Comparison of ENCODE assay signal across 26 mouse cellular contexts in the genomic region with DNA sequence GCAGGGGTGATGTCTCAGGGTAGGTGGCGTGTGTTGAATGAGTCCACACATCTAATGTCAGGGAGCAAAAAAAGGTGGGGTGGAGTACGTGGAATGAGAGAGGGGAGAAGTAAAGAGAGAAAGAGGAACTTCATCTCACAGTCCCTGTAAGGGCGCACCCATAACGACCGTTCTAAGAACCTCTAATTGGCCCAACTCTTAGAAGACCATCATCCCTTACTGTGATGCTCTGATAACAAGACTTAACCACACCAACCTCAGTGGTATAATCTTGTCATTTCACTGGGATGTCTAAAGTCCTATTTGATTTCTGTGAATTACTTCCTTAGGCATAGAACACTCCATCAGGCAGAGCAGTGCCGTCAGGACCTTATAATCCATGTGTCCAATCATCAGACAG. TPM values are rescaled to one million over a fixed set of nuclear protein-coding genes. Genes with fewer than 3 reads are reported as not detected.
DNase-seq lines count a peak whose midpoint lies in the region; ATAC-seq and TF ChIP-seq lines count a peak whose summit lies in the region.
"Had no signal": no experiment of that assay in that cellular context is flagged by ENCODE, and none has a peak within 500 bp of the region (broad histone marks: within the 10 kb centered on the region; RNA-seq: fewer than 3 reads in every experiment).

No protein-coding gene starts in this region.

- H3K27ac ChIP-seq in MEL (ENCODE audit: control insufficient read depth, low read depth, low read length) = no peak overlapping the region
- no peak overlapping the region for H3K27ac ChIP-seq in liver, postnatal 0 days (ENCODE audit: low read depth)
- no peak overlapping the region for H3K27ac ChIP-seq in kidney, adult 2 months (ENCODE audit: insufficient read depth, low read depth, low read length)
- H3K27ac ChIP-seq in hindbrain, embryonic 14.5 days = no peak overlapping the region
- H3K27ac ChIP-seq: forebrain, embryonic 10.5 days; forebrain, embryonic 13.5 days; gastrocnemius, adult 2 months; heart, embryonic 15.5 days; hindbrain, embryonic 10.5 days; hindbrain, embryonic 15.5 days had no signal

- no peaks in the 10 kb centered on the region for H3K9me3 ChIP-seq in MEL (replicated peaks; ENCODE audit: insufficient read depth, low read length)
- peaks cover 6% of the 10 kb centered on the region for H3K9me3 ChIP-seq in liver, postnatal 0 days (ENCODE audit: low read length)
- 0 out of 2 replicates have a peak, but pooled peaks cover 4% of the 10 kb centered on the region for H3K9me3 ChIP-seq in hindbrain, embryonic 14.5 days (ENCODE audit: control insufficient read depth, low read length)
- H3K9me3 ChIP-seq: forebrain, embryonic 13.5 days; heart, embryonic 15.5 days; hindbrain, embryonic 15.5 days had no signal

- H3K79me2 ChIP-seq in MEL (ENCODE audit: control insufficient read depth, insufficient read depth, low read length, poor library complexity) = no peaks in the 10 kb centered on the region

- WGBS in liver, postnatal 0 days (ENCODE audit: insufficient replicate concordance) = 50% methylated on average over 6 of the region's 6 CpGs
- WGBS in kidney, adult 2 months = 89% methylated on average over 6 of the region's 6 CpGs
- 90% methylated on average over 6 of the region's 6 CpGs for WGBS in hindbrain, embryonic 14.5 days

- no peak for TF ChIP-seq POLR2A in MEL (IDR thresholded peaks at IDR 0.05; ENCODE audit: control insufficient read depth in 1 of 2, insufficient read depth in 1 of 2, low read depth in 1 of 2, low read length in 2 of 2, poor library complexity in 1 of 2)
- no peak for TF ChIP-seq POLR2A in kidney, adult 2 months (IDR thresholded peaks at IDR 0.05; ENCODE audit: low read depth, low read length)

- H3K4me1 ChIP-seq in MEL (ENCODE audit: control insufficient read depth in 1 of 2, insufficient read depth in 2 of 2, low read length in 2 of 2) = peaks cover 11 to 16% of the 10 kb centered on the region in 2 experiments
- H3K4me1 ChIP-seq in liver, postnatal 0 days (ENCODE audit: insufficient read depth) = peaks cover 11% of the 10 kb centered on the region
- H3K4me1 ChIP-seq in kidney, adult 2 months (ENCODE audit: control insufficient read depth, insufficient read depth, low read length) = no peaks in the 10 kb centered on the region
- H3K4me1 ChIP-seq in hindbrain, embryonic 14.5 days (replicated peaks; ENCODE audit: control insufficient read depth, insufficient read depth, low read length) = no peaks in the 10 kb centered on the region
- H3K4me1 ChIP-seq: forebrain, embryonic 10.5 days; forebrain, embryonic 13.5 days; heart, embryonic 12.5 days; heart, embryonic 15.5 days; hindbrain, embryonic 10.5 days; hindbrain, embryonic 15.5 days had no signal

- no peak overlapping the region for H3K4me3 ChIP-seq in MEL (ENCODE audit: control insufficient read depth in 1 of 2, insufficient read depth in 1 of 2, low read depth in 2 of 2, low read length in 2 of 2)
- H3K4me3 ChIP-seq in liver, postnatal 0 days (ENCODE audit: low read depth, low read length) = no peak overlapping the region
- H3K4me3 ChIP-seq in kidney, adult 2 months (ENCODE audit: insufficient read depth, low read depth, low read length) = no peak overlapping the region
- no peak overlapping the region for H3K4me3 ChIP-seq in hindbrain, embryonic 14.5 days (replicated peaks; ENCODE audit: low read length)
- H3K4me3 ChIP-seq: forebrain, embryonic 10.5 days; forebrain, embryonic 13.5 days; gastrocnemius, adult 2 months; heart, embryonic 12.5 days; heart, embryonic 15.5 days; hindbrain, embryonic 10.5 days; hindbrain, embryonic 15.5 days had no signal

- H3K4me2 ChIP-seq in liver, postnatal 0 days (ENCODE audit: low read depth, low read length) = no peak overlapping the region
- no peak overlapping the region for H3K4me2 ChIP-seq in hindbrain, embryonic 14.5 days (replicated peaks)
- H3K4me2 ChIP-seq: forebrain, embryonic 13.5 days; heart, embryonic 12.5 days; heart, embryonic 15.5 days; hindbrain, embryonic 15.5 days had no signal

- peak; percentile 91 for DNase-seq in MEL (ENCODE audit: low read depth, low spot score)
- DNase-seq in MEL-GATA-1-ER (ENCODE audit: extremely low read depth, low read depth) = peak; percentile 91
- DNase-seq in liver, postnatal 0 days = no peak
- no peak for DNase-seq in kidney, adult 2 months
- DNase-seq in frontal cortex, postnatal 14 days (ENCODE audit: low spot score in 2 of 2) = no peak
- no peak for DNase-seq in hindbrain, embryonic 14.5 days (ENCODE audit: low spot score)
- DNase-seq: adrenal gland, postnatal 10 days; adrenal gland, postnatal 36 days; cerebellum, adult 18-20 months; cerebellum, adult 9-10 months; cerebellum, postnatal 14 days; gastrocnemius, adult 2 months; gastrocnemius, postnatal 14 days; heart, adult 11 months; heart, postnatal 10 days; heart, postnatal 36 days had no signal

- no peak for TF ChIP-seq RAD21 in MEL (IDR thresholded peaks at IDR 0.05; ENCODE audit: low read depth, low read length)

- peaks cover 0 to 27% of the 10 kb centered on the region in 2 experiments; a peak in 2 of 4 replicates for H3K36me3 ChIP-seq in MEL (ENCODE audit: control insufficient read depth in 1 of 2, insufficient read depth in 2 of 2, low read length in 2 of 2)
- H3K36me3 ChIP-seq in liver, postnatal 0 days (replicated peaks; ENCODE audit: insufficient read depth, low read length) = no peaks in the 10 kb centered on the region
- no peaks in the 10 kb centered on the region for H3K36me3 ChIP-seq in kidney, adult 2 months (ENCODE audit: control insufficient read depth, insufficient read depth, low read length)
- no peaks in the 10 kb centered on the region for H3K36me3 ChIP-seq in hindbrain, embryonic 14.5 days (replicated peaks; ENCODE audit: control insufficient read depth, insufficient read depth)
- H3K36me3 ChIP-seq: forebrain, embryonic 10.5 days; heart, embryonic 12.5 days; heart, embryonic 15.5 days; hindbrain, embryonic 10.5 days; hindbrain, embryonic 15.5 days had no signal

- ATAC-seq in liver, postnatal 0 days = peak; percentile 14; the same call in 1 of the 2 replicates
- no peak for ATAC-seq in hindbrain, embryonic 14.5 days (ENCODE audit: low FRiP score)
- ATAC-seq: CD4-positive, CD25-positive, alpha-beta regulatory T cell, adult 4 months; forebrain, embryonic 13.5 days; forebrain, embryonic 16.5 days; Patski had no signal

- no peaks in the 10 kb centered on the region for H3K27me3 ChIP-seq in MEL (ENCODE audit: control insufficient read depth in 1 of 2, insufficient read depth in 2 of 2, low read length in 2 of 2)
- no peaks in the 10 kb centered on the region for H3K27me3 ChIP-seq in liver, postnatal 0 days (ENCODE audit: insufficient read depth, low read length)
- H3K27me3 ChIP-seq in kidney, adult 2 months (replicated peaks; ENCODE audit: control insufficient read depth, insufficient read depth, low read length) = no peaks in the 10 kb centered on the region
- no peaks in the 10 kb centered on the region for H3K27me3 ChIP-seq in hindbrain, embryonic 14.5 days (ENCODE audit: control insufficient read depth, insufficient read depth, low read length)
- H3K27me3 ChIP-seq: forebrain, embryonic 13.5 days; heart, embryonic 12.5 days; heart, embryonic 15.5 days; hindbrain, embryonic 15.5 days had no signal

- no peak for TF ChIP-seq CTCF in MEL (IDR thresholded peaks at IDR 0.05 in 2 of 3, conservative IDR thresholded peaks at IDR 0.05 in 1 of 3; ENCODE audit: control insufficient read depth in 1 of 3, insufficient read depth in 1 of 3, low read depth in 2 of 3, low read length in 3 of 3, poor library complexity in 1 of 3, severe bottlenecking in 1 of 3)
- no peak for TF ChIP-seq CTCF in liver, postnatal 0 days (IDR thresholded peaks at IDR 0.05; ENCODE audit: low read depth)
- TF ChIP-seq CTCF in kidney, adult 2 months (conservative IDR thresholded peaks at IDR 0.05; ENCODE audit: insufficient read depth, insufficient read length, low read depth, low read length) = no peak

- peak; percentile 94 to 95 for TF ChIP-seq EP300 in MEL (IDR thresholded peaks at IDR 0.05; ENCODE audit: low read depth in 1 of 2, low read length in 2 of 2)
- TF ChIP-seq EP300 in liver, postnatal 0 days (IDR thresholded peaks at IDR 0.05; ENCODE audit: low read depth) = no peak

- no peak overlapping the region for H3K9ac ChIP-seq in MEL (ENCODE audit: control insufficient read depth, low read depth, low read length, poor library complexity, severe bottlenecking)
- H3K9ac ChIP-seq in liver, postnatal 0 days (replicated peaks) = no peak overlapping the region
- no peak overlapping the region for H3K9ac ChIP-seq in hindbrain, embryonic 14.5 days
- H3K9ac ChIP-seq: forebrain, embryonic 13.5 days; heart, embryonic 12.5 days; heart, embryonic 15.5 days; hindbrain, embryonic 15.5 days had no signal

TF ChIP-seq in MEL, 35 proteins besides CTCF, POLR2A, EP300 and RAD21 (continues in another document):
- peak; percentile 86 for TF ChIP-seq GATA1 (IDR thresholded peaks at IDR 0.05; ENCODE audit: low read depth, low read length)
- TF ChIP-seq MXI1 (IDR thresholded peaks at IDR 0.05; ENCODE audit: low read depth, low read length) = peak; percentile 64; the same call in 1 of the 2 replicates
- TF ChIP-seq MAZ (IDR thresholded peaks at IDR 0.05; ENCODE audit: low read depth, low read length) = no peak
- no peak for TF ChIP-seq CHD2 (IDR thresholded peaks at IDR 0.05; ENCODE audit: low read length)
- TF ChIP-seq ZMIZ1 (IDR thresholded peaks at IDR 0.05; ENCODE audit: low read depth, low read length) = no peak
- 0 out of 2 replicates have a peak, but pooled peaks have one; percentile 33 for TF ChIP-seq JUND (IDR thresholded peaks at IDR 0.05; ENCODE audit: low read depth, low read length)
- peak; percentile 62 for TF ChIP-seq SIN3A (IDR thresholded peaks at IDR 0.05; ENCODE audit: low read length)
- TF ChIP-seq POLR2AphosphoS5 (IDR thresholded peaks at IDR 0.05; ENCODE audit: borderline replicate concordance, low read depth, low read length) = no peak
- TF ChIP-seq MAX (IDR thresholded peaks at IDR 0.05; ENCODE audit: low read length) = peak; percentile 56

RNA-seq across cellular contexts. Expression of a gene that starts 9.5 kb away (rescaled TPM):
- total RNA-seq in MEL (2012; rRNA removed) = 70.2 and 74.8 TPM in 2 replicates
- 10 to 100 TPM in 1 of 2 experiments, not detected in 1; 81.1 TPM for polyA plus RNA-seq in MEL (2012; ENCODE audit: insufficient read depth in 1 of 2, insufficient read length in 2 of 2, low read depth in 1 of 2, low replicate concordance in 2 of 2, missing spikeins in 1 of 2)
- polyA plus RNA-seq in liver, postnatal 0 days (2015; fragmentation: Nextera tagmentation; extraction: Ambion mirVana) = 131 and 132 TPM in 2 replicates
- 76.2 and 82.5 TPM in 2 replicates for polyA plus RNA-seq in kidney, adult 2 months (2012; rRNA removed)
- polyA plus RNA-seq in hindbrain, embryonic 14.5 days (2014; fragmentation: Nextera tagmentation; extraction: Ambion mirVana) = 114 and 116 TPM in 2 replicates

RNA-seq across cellular contexts. Expression of a gene that starts 53.8 kb away (rescaled TPM):
- total RNA-seq in MEL (2012; rRNA removed) = 0.35 TPM in 1 of 2 replicates, not detected in the other
- under 1 TPM in 1 of 2 experiments, not detected in 1; 0.93 TPM for polyA plus RNA-seq in MEL (2012; ENCODE audit: insufficient read depth in 1 of 2, insufficient read length in 2 of 2, low read depth in 1 of 2, low replicate concordance in 2 of 2, missing spikeins in 1 of 2)
- 0.08 TPM in 1 of 2 replicates, not detected in the other for polyA plus RNA-seq in liver, postnatal 0 days (2015; fragmentation: Nextera tagmentation; extraction: Ambion mirVana)
- 106 and 129 TPM in 2 replicates for polyA plus RNA-seq in kidney, adult 2 months (2012; rRNA removed)
- polyA plus RNA-seq in hindbrain, embryonic 14.5 days (2014; fragmentation: Nextera tagmentation; extraction: Ambion mirVana) = 0.86 and 1.1 TPM in 2 replicates
- polyA plus RNA-seq: C2C12; forebrain, embryonic 13.5 days had no signal

Comparison
In these comparisons a context has a peak if more than half of its experiments do, and no peak if none do; other contexts are left out.
1. DNase-seq: peak in MEL (single experiment) and MEL-GATA-1-ER (single experiment); none in liver, postnatal 0 days (single experiment), kidney, adult 2 months (single experiment), frontal cortex, postnatal 14 days (0 of 2) and hindbrain, embryonic 14.5 days (single experiment).
2. RNA of a gene that starts 53.8 kb away (polyA plus RNA-seq): 106 to 129 TPM in kidney, adult 2 months; 0.86 to 1.1 TPM in hindbrain, embryonic 14.5 days, 0.93 TPM in MEL and 0.08 TPM in liver, postnatal 0 days; every median in the first group is over 10 times any median in the second.